Mouse (Mus musculus): ENCODE measurements around the gene Sh3bgrl2.

GRCm38 (mm10) chr9:83573588-83573987 lies 25.5 kb downstream of the Sh3bgrl2 start:
- no peak for TF ChIP-seq CTCF (IDR thresholded peaks at IDR 0.05; ENCODE audit: low read depth)
- no peak for TF ChIP-seq EP300 (IDR thresholded peaks at IDR 0.05; ENCODE audit: low read depth)
